Mouse (Mus musculus) midbrain, embryonic 15.5 days (tissue): ENCODE data around the gene Map7. TPM values are rescaled to one million over a fixed set of nuclear protein-coding genes. Genes with fewer than 3 reads are reported as not detected.

Experiments
- ATAC-seq: fragments of 200-750 bp; cut with Nextera tagmentation; replicated peaks from 2 replicates; pipeline ENCODE4 v1.8.0; 2017; ENCODE audit warnings: moderate TSS enrichment
- H3K27ac ChIP-seq: fragments of 300-500 bp; sonication (generic); 2 replicates; pipeline ENCODE4 v1.5.1; 2015; ENCODE audit warnings: mild to moderate bottlenecking, inconsistent platforms
- H3K27me3 ChIP-seq: fragments of 300-500 bp; sonication (generic); replicated peaks from 2 replicates; pipeline ENCODE4 v1.6.1; 2015; ENCODE audit warnings: inconsistent platforms
- H3K36me3 ChIP-seq: fragments of 300-500 bp; sonication (generic); replicated peaks from 2 replicates; pipeline ENCODE4 v1.6.1; 2015; ENCODE audit warnings: inconsistent platforms
- H3K4me1 ChIP-seq: fragments of 300-500 bp; sonication (generic); 2 replicates; pipeline ENCODE4 v1.6.1; 2015; ENCODE audit warnings: inconsistent platforms
- H3K4me2 ChIP-seq: fragments of 300-500 bp; sonication (generic); 2 replicates; pipeline ENCODE4 v1.6.1; 2015; ENCODE audit warnings: inconsistent platforms, mild to moderate bottlenecking, moderate library complexity
- H3K4me3 ChIP-seq: fragments of 300-500 bp; sonication (generic); 2 replicates; pipeline ENCODE4 v1.5.1; 2015; ENCODE audit warnings: mild to moderate bottlenecking, inconsistent platforms
- H3K9ac ChIP-seq: fragments of 300-500 bp; sonication (generic); 2 replicates; pipeline ENCODE4 v1.6.1; 2015; ENCODE audit warnings: mild to moderate bottlenecking, inconsistent platforms
- H3K9me3 ChIP-seq: fragments of 300-500 bp; sonication (generic); 2 replicates; pipeline ENCODE4 v1.6.1; 2016; ENCODE audit warnings: inconsistent platforms
- WGBS: fragments of 180-500 bp; shearing (Covaris S2); methylation state at CpG from one replicate; pipeline ENCODE4 v1.1.7; 2015; ENCODE audit warnings: mixed read lengths; 5-methylcytosine and 5-hydroxymethylcytosine counted together
- polyA plus RNA-seq: library from polyadenylated mRNA; unstranded; fragments of >200 nt; fragmentation: Nextera tagmentation; extraction: Ambion mirVana; gene quantifications from 2 replicates; pipeline ENCODE4 v1.2.1, GENCODE M21; 2015

Gene Map7
- polyA plus RNA-seq, 1 experiment from 2014 or later = 7.7 TPM

GRCm38 (mm10) chr10:20285994-20286836 is 137.9 kb downstream of the Map7 start:
- Histone ChIP-seq H3K4me3 (peak overlapping the region; percentile 9), H3K4me2 (peak overlapping the region; percentile 36), H3K36me3 (no peaks in the 10 kb centered on the region), H3K9ac (peak overlapping the region; percentile 32; the same call in 1 of the 2 replicates), H3K9me3 (no peaks in the 10 kb centered on the region), H3K27ac (peak overlapping the region; percentile 83), H3K4me1 (peaks cover 29% of the 10 kb centered on the region), H3K27me3 (no peaks in the 10 kb centered on the region)
- WGBS = 13% methylated on average over 15 of the region's 15 CpGs
- ATAC-seq = peak; percentile 83

GRCm38 (mm10) chr10:20287369-20287768 is 139.1 kb downstream of the Map7 start:
- ATAC-seq = no peak
- H3K9ac ChIP-seq = no peak overlapping the region
- no peak overlapping the region for H3K4me3 ChIP-seq
- H3K27me3 ChIP-seq = no peaks in the 10 kb centered on the region
- no peaks in the 10 kb centered on the region for H3K9me3 ChIP-seq
- no peaks in the 10 kb centered on the region for H3K36me3 ChIP-seq
- peaks cover 29% of the 10 kb centered on the region for H3K4me1 ChIP-seq
- peak overlapping the region; percentile 83 for H3K27ac ChIP-seq
- H3K4me2 ChIP-seq = no peak overlapping the region
- 34% methylated on average over 6 of the region's 6 CpGs for WGBS

- peaks cover 26% of the 10 kb centered on the region for H3K4me1 ChIP-seq
- H3K9me3 ChIP-seq = no peaks in the 10 kb centered on the region
- WGBS = 7% methylated on average over 11 of the region's 11 CpGs
- peak overlapping the region; percentile 73 for H3K27ac ChIP-seq
- H3K9ac ChIP-seq = peak overlapping the region; percentile 48
- peak; percentile 34 for ATAC-seq
- H3K4me2 ChIP-seq = peak overlapping the region; percentile 56
- H3K36me3 ChIP-seq = no peaks in the 10 kb centered on the region
- peak overlapping the region; percentile 30 for H3K4me3 ChIP-seq
- H3K27me3 ChIP-seq = no peaks in the 10 kb centered on the region
Measured at GRCm38 (mm10) chr10:20290467-20290883, 142.2 kb downstream of the Map7 start.

GRCm38 (mm10) chr10:20295961-20296360 is 147.7 kb downstream of the Map7 start:
- Histone ChIP-seq H3K4me2 (no peak overlapping the region), H3K9me3 (no peaks in the 10 kb centered on the region), H3K36me3 (no peaks in the 10 kb centered on the region), H3K27ac (no peak overlapping the region), H3K4me3 (no peak overlapping the region), H3K4me1 (no peaks in the 10 kb centered on the region), H3K9ac (no peak overlapping the region), H3K27me3 (no peaks in the 10 kb centered on the region)
- ATAC-seq = no peak
- WGBS = 70% methylated on average over 5 of the region's 5 CpGs

GRCm38 (mm10) chr10:20298152-20298920 is 150.1 kb downstream of the Map7 start:
- ATAC-seq = no peak
- Histone ChIP-seq H3K4me2 (no peak overlapping the region), H3K4me3 (no peak overlapping the region), H3K9ac (no peak overlapping the region), H3K36me3 (no peaks in the 10 kb centered on the region), H3K9me3 (no peaks in the 10 kb centered on the region), H3K27ac (no peak overlapping the region), H3K27me3 (no peaks in the 10 kb centered on the region), H3K4me1 (no peaks in the 10 kb centered on the region)
- WGBS = 45% methylated on average over 3 of the region's 3 CpGs

GRCm38 (mm10) chr10:20299114-20299513 is 150.8 kb downstream of the Map7 start:
- H3K36me3 ChIP-seq = no peaks in the 10 kb centered on the region
- no peaks in the 10 kb centered on the region for H3K9me3 ChIP-seq
- WGBS = 87% methylated on average over 5 of the region's 5 CpGs
- no peak overlapping the region for H3K27ac ChIP-seq
- H3K4me1 ChIP-seq = no peaks in the 10 kb centered on the region
- no peak overlapping the region for H3K4me2 ChIP-seq
- H3K9ac ChIP-seq = no peak overlapping the region
- no peak for ATAC-seq
- no peak overlapping the region for H3K4me3 ChIP-seq
- no peaks in the 10 kb centered on the region for H3K27me3 ChIP-seq

GRCm38 (mm10) chr10:20310969-20311769 is 162.9 kb downstream of the Map7 start:
- Histone ChIP-seq H3K27me3 (no peaks in the 10 kb centered on the region), H3K27ac (peak overlapping the region; percentile 100), H3K4me2 (peak overlapping the region; percentile 65), H3K36me3 (no peaks in the 10 kb centered on the region), H3K4me3 (peak overlapping the region; percentile 86), H3K9ac (peak overlapping the region; percentile 67), H3K9me3 (no peaks in the 10 kb centered on the region), H3K4me1 (peaks cover 21% of the 10 kb centered on the region)
- WGBS = 53% methylated on average over 11 of the region's 11 CpGs
- peak; percentile 9 for ATAC-seq

- WGBS = under 1% methylated on average over 82 of the region's 84 CpGs
- Histone ChIP-seq H3K36me3 (no peaks in the 10 kb centered on the region), H3K27me3 (no peaks in the 10 kb centered on the region), H3K9me3 (no peaks in the 10 kb centered on the region), H3K4me2 (peak within 1 kb of the TSS; percentile 65), H3K4me1 (peaks cover 21% of the 10 kb centered on the region), H3K4me3 (peak within 1 kb of the TSS; percentile 86), H3K9ac (peak within 1 kb of the TSS; percentile 91), H3K27ac (peak within 1 kb of the TSS; percentile 100)
- peak; percentile 98 for ATAC-seq
Measured at GRCm38 (mm10) chr10:20311918-20312735, 163.9 kb downstream of the Map7 start, which contains the start of gene Bclaf1. Bclaf1 (plus strand) TSS chr10:20312469.

GRCm38 (mm10) chr10:20312736-20313301 is 164.5 kb downstream of the Map7 start:
- WGBS = under 1% methylated on average over 51 of the region's 54 CpGs
- Histone ChIP-seq H3K4me3 (peak overlapping the region; percentile 86), H3K36me3 (no peaks in the 10 kb centered on the region), H3K27ac (peak overlapping the region; percentile 100), H3K27me3 (no peaks in the 10 kb centered on the region), H3K4me1 (peaks cover 25% of the 10 kb centered on the region), H3K9me3 (no peaks in the 10 kb centered on the region), H3K4me2 (peak overlapping the region; percentile 53), H3K9ac (peak overlapping the region; percentile 91)
- ATAC-seq = peak; percentile 85

GRCm38 (mm10) chr10:20313447-20313846 is 165.2 kb downstream of the Map7 start:
- Histone ChIP-seq H3K9me3 (no peaks in the 10 kb centered on the region), H3K36me3 (0 out of 2 replicates have a peak, but pooled peaks cover 2% of the 10 kb centered on the region), H3K4me3 (peak overlapping the region; percentile 86), H3K4me1 (peaks cover 25% of the 10 kb centered on the region), H3K27me3 (no peaks in the 10 kb centered on the region), H3K27ac (no peak overlapping the region), H3K4me2 (peak overlapping the region; percentile 53), H3K9ac (0 out of 2 replicates have a peak overlapping the region, but pooled peaks have one; percentile 91)
- ATAC-seq = no peak
- WGBS = 49% methylated on average over 13 of the region's 13 CpGs

- peak overlapping the region; percentile 53 for H3K4me2 ChIP-seq
- H3K4me1 ChIP-seq = peaks cover 25% of the 10 kb centered on the region
- WGBS = 90% methylated on average over 4 of the region's 4 CpGs
- 0 out of 2 replicates have a peak, but pooled peaks cover 2% of the 10 kb centered on the region for H3K36me3 ChIP-seq
- ATAC-seq = no peak
- H3K4me3 ChIP-seq = no peak overlapping the region; the same call in 1 of the 2 replicates
- no peaks in the 10 kb centered on the region for H3K27me3 ChIP-seq
- no peaks in the 10 kb centered on the region for H3K9me3 ChIP-seq
- H3K27ac ChIP-seq = no peak overlapping the region
- H3K9ac ChIP-seq = no peak overlapping the region
Measured at GRCm38 (mm10) chr10:20313941-20314340, 165.7 kb downstream of the Map7 start.
